Mouse (Mus musculus): ENCODE measurements around the gene Nrip2. TPM values are rescaled to one million over a fixed set of nuclear protein-coding genes. Genes with fewer than 3 reads are reported as not detected.

The Nrip2 gene
- total RNA-seq, 2 experiments from 2014 or later, result 9.9 to 10.0 TPM

GRCm38 (mm10) chr6:128432356-128432915 is 33.3 kb downstream of the Nrip2 start:
- intact Hi-C loops (cut with DNase I), result no loop called here
- no peak for DNase-seq (ENCODE audit: low spot score in 2 of 2)

GRCm38 (mm10) chr6:128433566-128433965 is 34.5 kb downstream of the Nrip2 start:
- intact Hi-C loops (cut with DNase I), result no loop called here

GRCm38 (mm10) chr6:128435474-128435873 is 36.4 kb downstream of the Nrip2 start:
- intact Hi-C loops (cut with DNase I), result no loop called here
- no peak for DNase-seq (ENCODE audit: low spot score in 2 of 2)

More at GRCm38 (mm10) chr6:128433566-128433965, 34.5 kb downstream of the Nrip2 start:
- no peak for DNase-seq (ENCODE audit: low spot score in 2 of 2)

GRCm38 (mm10) chr6:128436356-128437005 is 37.4 kb downstream of the Nrip2 start:
- DNase-seq (ENCODE audit: low spot score in 2 of 2), result no peak
- intact Hi-C loops (cut with DNase I), result no loop called here

- DNase-seq (ENCODE audit: low spot score in 2 of 2), result no peak
- intact Hi-C loops (cut with DNase I), result no loop called here
Measured at GRCm38 (mm10) chr6:128437288-128437687, 38.2 kb downstream of the Nrip2 start.

GRCm38 (mm10) chr6:128437731-128438316 is 38.7 kb downstream of the Nrip2 start:
- intact Hi-C loops (cut with DNase I), result loop anchor here (2.0 kb wide), 1 partner anchor 41 kb away; no protein-coding TSS in a partner anchor
- peak; percentile 52 to 60 for DNase-seq (ENCODE audit: low spot score in 2 of 2)

GRCm38 (mm10) chr6:128438317-128438870 is 39.3 kb downstream of the Nrip2 start, which contains the start of gene Fkbp4:
Gene Fkbp4, minus strand, starts transcription at chr6:128438677.
- DNase-seq (ENCODE audit: low spot score in 2 of 2), result peak; percentile 93 to 94
- intact Hi-C loops (cut with DNase I), result loop anchor here (2.0 kb wide), 1 partner anchor 40 kb away; no protein-coding TSS in a partner anchor

- intact Hi-C loops (cut with DNase I), result loop anchor here (2.0 kb wide), 1 partner anchor 40 kb away; no protein-coding TSS in a partner anchor
- no peak for DNase-seq (ENCODE audit: low spot score in 2 of 2)
Measured at GRCm38 (mm10) chr6:128438871-128439341, 39.8 kb downstream of the Nrip2 start.

GRCm38 (mm10) chr6:128440238-128440637 is 41.1 kb downstream of the Nrip2 start:
- DNase-seq (ENCODE audit: low spot score in 2 of 2), result no peak
- intact Hi-C loops (cut with DNase I), result no loop called here

- peak; percentile 46 to 67 for DNase-seq (ENCODE audit: low spot score in 2 of 2)
- intact Hi-C loops (cut with DNase I), result loop anchor here (2.0 kb wide), 1 partner anchor 33 kb away; no protein-coding TSS in a partner anchor
Measured at GRCm38 (mm10) chr6:128445761-128446535, 46.9 kb downstream of the Nrip2 start.

GRCm38 (mm10) chr6:128447063-128447462 is 48.0 kb downstream of the Nrip2 start:
- DNase-seq (ENCODE audit: low spot score in 2 of 2), result no peak
- intact Hi-C loops (cut with DNase I), result loop anchor here (2.0 kb wide), 1 partner anchor 32 kb away; no protein-coding TSS in a partner anchor

GRCm38 (mm10) chr6:128455835-128456605 is 56.9 kb downstream of the Nrip2 start:
- intact Hi-C loops (cut with DNase I), result no loop called here
- DNase-seq (ENCODE audit: low spot score in 2 of 2), result peak in 1 of 2 experiments; percentile 61

GRCm38 (mm10) chr6:128457186-128457585 is 58.1 kb downstream of the Nrip2 start:
- no peak for DNase-seq (ENCODE audit: low spot score in 2 of 2)
- intact Hi-C loops (cut with DNase I), result no loop called here

GRCm38 (mm10) chr6:128460321-128460720 is 61.2 kb downstream of the Nrip2 start:
- intact Hi-C loops (cut with DNase I), result no loop called here
- no peak for DNase-seq (ENCODE audit: low spot score in 2 of 2)

GRCm38 (mm10) chr6:128460729-128461503 is 61.8 kb downstream of the Nrip2 start:
- intact Hi-C loops (cut with DNase I), result no loop called here
- DNase-seq (ENCODE audit: low spot score in 2 of 2), result no peak

- DNase-seq (ENCODE audit: low spot score in 2 of 2), result no peak
- intact Hi-C loops (cut with DNase I), result no loop called here
Measured at GRCm38 (mm10) chr6:128461606-128462005, 62.5 kb downstream of the Nrip2 start.

GRCm38 (mm10) chr6:128464996-128465395 is 65.9 kb downstream of the Nrip2 start:
- intact Hi-C loops (cut with DNase I), result no loop called here

More at GRCm38 (mm10) chr6:128464996-128465395, 65.9 kb downstream of the Nrip2 start:
- DNase-seq (ENCODE audit: low spot score in 2 of 2), result no peak
